Mouse (Mus musculus) frontal cortex, adult 2 months (tissue): ENCODE results near the gene Ovol3. TPM values are rescaled to one million over a fixed set of nuclear protein-coding genes. Genes with fewer than 3 reads are reported as not detected.
"Not testable (repeated sequence)": the region's sequence is repeated elsewhere in the genome, so short reads cannot be mapped to it uniquely, and the experiment has no call there.

Experiments
- DNase-seq, 2 experiments: peaks; one replicate each; pipeline ENCODE4 v3.0.0; 2022; ENCODE audit warnings: low spot score in 1 of 2; ENCODE audit errors: extremely low spot score in 1 of 2
- polyA plus RNA-seq: library from polyadenylated mRNA; depleted of rRNA; stranded (reverse); fragments of >200 nt; gene quantifications from 2 replicates; pipeline ENCODE4 v1.2.3, GENCODE M21; 2012

Gene Ovol3
- polyA plus RNA-seq, 1 experiment, result not detected

GRCm38 (mm10) chr7:30231328-30231668, 4.2 kb downstream of the Ovol3 start:
- DNase-seq, result no peak

- no peak for DNase-seq
These were observed 11.3 kb downstream of the Ovol3 start for GRCm38 (mm10) chr7:30224206-30224605.

- no peak for DNase-seq
These were observed 13.3 kb downstream of the Ovol3 start for GRCm38 (mm10) chr7:30222205-30222604.

- DNase-seq, result no peak
These were observed 14.1 kb downstream of the Ovol3 start for GRCm38 (mm10) chr7:30221433-30221832.

GRCm38 (mm10) chr7:30220008-30220356, 15.5 kb downstream of the Ovol3 start:
- DNase-seq, result no peak

- peak in 1 of 2 experiments; percentile 56 for DNase-seq
These were observed 16.1 kb downstream of the Ovol3 start for GRCm38 (mm10) chr7:30219293-30220007.

GRCm38 (mm10) chr7:30217277-30217676, 18.2 kb downstream of the Ovol3 start:
- DNase-seq, result no peak

- DNase-seq, result peak; percentile 36 to 82
These were observed 18.8 kb downstream of the Ovol3 start for GRCm38 (mm10) chr7:30216723-30217151.

GRCm38 (mm10) chr7:30215875-30216274, 19.6 kb downstream of the Ovol3 start:
- no peak for DNase-seq

- no peak for DNase-seq
These were observed 21.6 kb downstream of the Ovol3 start for GRCm38 (mm10) chr7:30213881-30214280.

GRCm38 (mm10) chr7:30211025-30211424, 24.5 kb downstream of the Ovol3 start:
- DNase-seq, result no peak

- not testable (repeated sequence) for DNase-seq
These were observed 29.2 kb downstream of the Ovol3 start for GRCm38 (mm10) chr7:30206364-30206763.

- peak in 1 of 2 experiments; percentile 74 for DNase-seq
These were observed 30.1 kb downstream of the Ovol3 start for GRCm38 (mm10) chr7:30205383-30205782.

- no peak for DNase-seq
These were observed 31.1 kb downstream of the Ovol3 start for GRCm38 (mm10) chr7:30204380-30204779.

- no peak for DNase-seq
These were observed 32.4 kb downstream of the Ovol3 start for GRCm38 (mm10) chr7:30202895-30203690.

- not testable (repeated sequence) for DNase-seq
These were observed 34.9 kb downstream of the Ovol3 start for GRCm38 (mm10) chr7:30200661-30201060.

GRCm38 (mm10) chr7:30200200-30200599, 35.3 kb downstream of the Ovol3 start:
- no peak for DNase-seq

GRCm38 (mm10) chr7:30199498-30200139, 35.9 kb downstream of the Ovol3 start:
- DNase-seq, result no peak

- DNase-seq, result peak in 1 of 2 experiments; percentile 76
These were observed 37.0 kb downstream of the Ovol3 start, which contains the start of gene Capns1 for GRCm38 (mm10) chr7:30198481-30198971. TSS of gene Capns1 (minus strand) at chr7:30198811.

- DNase-seq, result no peak
These were observed 37.9 kb downstream of the Ovol3 start for GRCm38 (mm10) chr7:30197592-30198129.

GRCm38 (mm10) chr7:30196171-30196570, 39.4 kb downstream of the Ovol3 start:
- no peak for DNase-seq
